Mouse (Mus musculus): ENCODE results near the gene Hdac11. TPM values are rescaled to one million over a fixed set of nuclear protein-coding genes. Genes with fewer than 3 reads are reported as not detected.
A peak's percentile ranks its signal among the peaks of the same experiment; 100 is the strongest.
"Not testable (repeated sequence)": the region's sequence is repeated elsewhere in the genome, so short reads cannot be mapped to it uniquely, and the experiment has no call there.

Hdac11 gene
- polyA plus RNA-seq, 1 experiment from 2014 or later: 13.5 TPM

GRCm38 (mm10) chr6:91117149-91117548 is 39.3 kb upstream of the Hdac11 start:
- no peak for ATAC-seq (ENCODE audit: insufficient number of reproducible peaks, low FRiP score, low TSS enrichment, low read depth)
- H3K9me3 ChIP-seq: no peaks in the 10 kb centered on the region
- peaks cover 20% of the 10 kb centered on the region for H3K4me1 ChIP-seq
- 4% methylated on average over 9 of the region's 9 CpGs for WGBS
- peaks cover 18% of the 10 kb centered on the region for H3K27me3 ChIP-seq
- H3K36me3 ChIP-seq: no peaks in the 10 kb centered on the region
- H3K9ac ChIP-seq: no peak overlapping the region
- peak overlapping the region; percentile 99 for H3K4me2 ChIP-seq
- no peak overlapping the region for H3K27ac ChIP-seq
- peak overlapping the region; percentile 63 for H3K4me3 ChIP-seq

- Histone ChIP-seq H3K27ac (no peak overlapping the region), H3K9ac (no peak overlapping the region), H3K4me2 (no peak overlapping the region), H3K9me3 (no peaks in the 10 kb centered on the region), H3K4me1 (peaks cover 20% of the 10 kb centered on the region), H3K36me3 (no peaks in the 10 kb centered on the region), H3K27me3 (peaks cover 18% of the 10 kb centered on the region), H3K4me3 (no peak overlapping the region)
- ATAC-seq (ENCODE audit: insufficient number of reproducible peaks, low FRiP score, low TSS enrichment, low read depth): no peak
These were observed 37.9 kb upstream of the Hdac11 start for GRCm38 (mm10) chr6:91118526-91118925.

- H3K27me3 ChIP-seq: peaks cover 18% of the 10 kb centered on the region
- H3K4me3 ChIP-seq: no peak overlapping the region
- no peak overlapping the region for H3K4me2 ChIP-seq
- H3K36me3 ChIP-seq: no peaks in the 10 kb centered on the region
- no peak for ATAC-seq (ENCODE audit: insufficient number of reproducible peaks, low FRiP score, low TSS enrichment, low read depth)
- H3K9ac ChIP-seq: no peak overlapping the region
- H3K9me3 ChIP-seq: no peaks in the 10 kb centered on the region
- peaks cover 20% of the 10 kb centered on the region for H3K4me1 ChIP-seq
- no peak overlapping the region for H3K27ac ChIP-seq
- WGBS: 92% methylated on average over 2 of the region's 2 CpGs
These were observed 36.3 kb upstream of the Hdac11 start for GRCm38 (mm10) chr6:91120206-91120605.

- WGBS: 87% methylated on average over 7 of the region's 7 CpGs
- not testable (repeated sequence) for H3K9ac ChIP-seq; H3K36me3 ChIP-seq; H3K27ac ChIP-seq; H3K4me2 ChIP-seq; H3K9me3 ChIP-seq; ATAC-seq (ENCODE audit: insufficient number of reproducible peaks, low FRiP score, low TSS enrichment, low read depth); H3K4me3 ChIP-seq
- Histone ChIP-seq H3K4me1 (peaks cover 17% of the 10 kb centered on the region), H3K27me3 (peaks cover 14% of the 10 kb centered on the region)
These were observed 35.4 kb upstream of the Hdac11 start for GRCm38 (mm10) chr6:91121089-91121488.

- Histone ChIP-seq H3K36me3 (no peaks in the 10 kb centered on the region), H3K9me3 (no peaks in the 10 kb centered on the region), H3K4me1 (no peaks in the 10 kb centered on the region), H3K27me3 (0 out of 2 replicates have a peak, but pooled peaks cover 2% of the 10 kb centered on the region), H3K9ac (no peak overlapping the region), H3K4me2 (no peak overlapping the region), H3K27ac (no peak overlapping the region), H3K4me3 (no peak overlapping the region)
- ATAC-seq (ENCODE audit: insufficient number of reproducible peaks, low FRiP score, low TSS enrichment, low read depth): no peak
- WGBS: 82% methylated on average over 3 of the region's 3 CpGs
These were observed 33.0 kb upstream of the Hdac11 start for GRCm38 (mm10) chr6:91123453-91123852.

- WGBS: 39% methylated on average over 7 of the region's 7 CpGs
These were observed 31.9 kb upstream of the Hdac11 start for GRCm38 (mm10) chr6:91124286-91125227.

GRCm38 (mm10) chr6:91125228-91125585 is 31.3 kb upstream of the Hdac11 start:
- Histone ChIP-seq H3K4me3 (no peak overlapping the region), H3K9ac (no peak overlapping the region), H3K27me3 (no peaks in the 10 kb centered on the region), H3K4me1 (no peaks in the 10 kb centered on the region), H3K9me3 (0 out of 2 replicates have a peak, but pooled peaks cover 5% of the 10 kb centered on the region), H3K27ac (no peak overlapping the region), H3K4me2 (no peak overlapping the region), H3K36me3 (no peaks in the 10 kb centered on the region)
- ATAC-seq (ENCODE audit: insufficient number of reproducible peaks, low FRiP score, low TSS enrichment, low read depth): no peak
- WGBS: 62% methylated on average over 2 of the region's 2 CpGs

More at GRCm38 (mm10) chr6:91124286-91125227, 31.9 kb upstream of the Hdac11 start:
- no peak overlapping the region for H3K4me3 ChIP-seq
- H3K4me1 ChIP-seq: no peaks in the 10 kb centered on the region
- no peaks in the 10 kb centered on the region for H3K36me3 ChIP-seq
- no peak overlapping the region for H3K27ac ChIP-seq
- 0 out of 2 replicates have a peak, but pooled peaks cover 5% of the 10 kb centered on the region for H3K9me3 ChIP-seq
- H3K27me3 ChIP-seq: no peaks in the 10 kb centered on the region
- no peak overlapping the region for H3K9ac ChIP-seq
- no peak for ATAC-seq (ENCODE audit: insufficient number of reproducible peaks, low FRiP score, low TSS enrichment, low read depth)
- H3K4me2 ChIP-seq: no peak overlapping the region

- 0 out of 2 replicates have a peak, but pooled peaks cover 5% of the 10 kb centered on the region for H3K9me3 ChIP-seq
- 51% methylated on average over 4 of the region's 4 CpGs for WGBS
- H3K4me1 ChIP-seq: no peaks in the 10 kb centered on the region
- no peak overlapping the region for H3K4me3 ChIP-seq
- no peak overlapping the region for H3K9ac ChIP-seq
- no peak for ATAC-seq (ENCODE audit: insufficient number of reproducible peaks, low FRiP score, low TSS enrichment, low read depth)
- no peaks in the 10 kb centered on the region for H3K36me3 ChIP-seq
- H3K4me2 ChIP-seq: no peak overlapping the region
- no peak overlapping the region for H3K27ac ChIP-seq
- H3K27me3 ChIP-seq: no peaks in the 10 kb centered on the region
These were observed 27.5 kb upstream of the Hdac11 start for GRCm38 (mm10) chr6:91128996-91129395.

- Histone ChIP-seq H3K27me3 (no peaks in the 10 kb centered on the region), H3K4me3 (no peak overlapping the region), H3K36me3 (no peaks in the 10 kb centered on the region), H3K9me3 (0 out of 2 replicates have a peak, but pooled peaks cover 5% of the 10 kb centered on the region), H3K4me1 (no peaks in the 10 kb centered on the region), H3K4me2 (no peak overlapping the region), H3K27ac (no peak overlapping the region), H3K9ac (no peak overlapping the region)
- 45% methylated on average over 1 of the region's 1 CpGs for WGBS
- ATAC-seq (ENCODE audit: insufficient number of reproducible peaks, low FRiP score, low TSS enrichment, low read depth): no peak
These were observed 25.6 kb upstream of the Hdac11 start for GRCm38 (mm10) chr6:91130856-91131255.

- no peak overlapping the region for H3K4me2 ChIP-seq
- no peaks in the 10 kb centered on the region for H3K36me3 ChIP-seq
- WGBS: 76% methylated on average over 10 of the region's 10 CpGs
- peak; percentile 58; the same call in 1 of the 2 replicates for ATAC-seq (ENCODE audit: insufficient number of reproducible peaks, low FRiP score, low TSS enrichment, low read depth)
- H3K9me3 ChIP-seq: no peaks in the 10 kb centered on the region
- no peak overlapping the region for H3K27ac ChIP-seq
- H3K4me3 ChIP-seq: no peak overlapping the region
- H3K27me3 ChIP-seq: no peaks in the 10 kb centered on the region
- H3K4me1 ChIP-seq: no peaks in the 10 kb centered on the region
- no peak overlapping the region for H3K9ac ChIP-seq
These were observed 19.0 kb upstream of the Hdac11 start for GRCm38 (mm10) chr6:91137343-91137956.

- Histone ChIP-seq H3K4me3 (no peak overlapping the region), H3K9ac (no peak overlapping the region), H3K9me3 (no peaks in the 10 kb centered on the region), H3K4me1 (no peaks in the 10 kb centered on the region), H3K36me3 (no peaks in the 10 kb centered on the region), H3K27me3 (no peaks in the 10 kb centered on the region), H3K27ac (no peak overlapping the region), H3K4me2 (no peak overlapping the region)
- 28% methylated on average over 4 of the region's 4 CpGs for WGBS
- no peak; the same call in 1 of the 2 replicates for ATAC-seq (ENCODE audit: insufficient number of reproducible peaks, low FRiP score, low TSS enrichment, low read depth)
These were observed 16.6 kb upstream of the Hdac11 start for GRCm38 (mm10) chr6:91139846-91140245.

GRCm38 (mm10) chr6:91145056-91145455 is 11.4 kb upstream of the Hdac11 start:
- H3K9ac ChIP-seq: no peak overlapping the region
- no peaks in the 10 kb centered on the region for H3K36me3 ChIP-seq
- no peak overlapping the region for H3K4me3 ChIP-seq
- peaks cover 10% of the 10 kb centered on the region; the same call in 1 of the 2 replicates for H3K4me1 ChIP-seq
- 76% methylated on average over 3 of the region's 3 CpGs for WGBS
- no peak overlapping the region for H3K27ac ChIP-seq
- H3K9me3 ChIP-seq: no peaks in the 10 kb centered on the region
- H3K4me2 ChIP-seq: no peak overlapping the region
- ATAC-seq (ENCODE audit: insufficient number of reproducible peaks, low FRiP score, low TSS enrichment, low read depth): no peak
- no peaks in the 10 kb centered on the region for H3K27me3 ChIP-seq

All from limb, embryonic 15.5 days (tissue).